Mouse (Mus musculus): ENCODE measurements around the gene Smco3. TPM values are rescaled to one million over a fixed set of nuclear protein-coding genes. Genes with fewer than 3 reads are reported as not detected.
"Not testable (repeated sequence)": the region's sequence is repeated elsewhere in the genome, so short reads cannot be mapped to it uniquely, and the experiment has no call there.

The Smco3 gene
- polyA plus RNA-seq, 1 experiment = 0.05 TPM

- Histone ChIP-seq H3K4me1 (ENCODE audit: control insufficient read depth, insufficient read depth, low read length) (no peaks in the 10 kb centered on the region), H3K4me3 (replicated peaks; ENCODE audit: extremely low read depth, low read depth, low read length) (peak within 1 kb of the TSS; percentile 99)
- WGBS = under 1% methylated on average over 50 of the region's 50 CpGs
- TF ChIP-seq CTCF (IDR thresholded peaks at IDR 0.05; ENCODE audit: insufficient read depth, low read length) (no peak), POLR2A (IDR thresholded peaks at IDR 0.05; ENCODE audit: borderline replicate concordance, extremely low read depth, low read depth, low read length) (peak; percentile 98)
- peak; percentile 99 for DNase-seq
Measured at GRCm38 (mm10) chr6:136803739-136804633, 31.3 kb downstream of the Smco3 start, which contains the start of gene Hist4h4. TSS of gene Hist4h4 (minus strand) at chr6:136804415.

- DNase-seq = no peak
- peak overlapping the region; percentile 7 for H3K4me3 ChIP-seq (replicated peaks; ENCODE audit: extremely low read depth, low read depth, low read length)
- no peak for TF ChIP-seq CTCF (IDR thresholded peaks at IDR 0.05; ENCODE audit: insufficient read depth, low read length)
- 12% methylated on average over 12 of the region's 12 CpGs for WGBS
- no peaks in the 10 kb centered on the region for H3K4me1 ChIP-seq (ENCODE audit: control insufficient read depth, insufficient read depth, low read length)
Measured at GRCm38 (mm10) chr6:136803093-136803738, 32.0 kb downstream of the Smco3 start.

- DNase-seq = no peak
- no peaks in the 10 kb centered on the region for H3K4me1 ChIP-seq (ENCODE audit: control insufficient read depth, insufficient read depth, low read length)
- 71% methylated on average over 6 of the region's 6 CpGs for WGBS
- H3K4me3 ChIP-seq (replicated peaks; ENCODE audit: extremely low read depth, low read depth, low read length) = no peak overlapping the region
- TF ChIP-seq CTCF (IDR thresholded peaks at IDR 0.05; ENCODE audit: insufficient read depth, low read length) (no peak), POLR2A (IDR thresholded peaks at IDR 0.05; ENCODE audit: borderline replicate concordance, extremely low read depth, low read depth, low read length) (no peak)
Measured at GRCm38 (mm10) chr6:136801274-136801673, 34.0 kb downstream of the Smco3 start.

DNA sequence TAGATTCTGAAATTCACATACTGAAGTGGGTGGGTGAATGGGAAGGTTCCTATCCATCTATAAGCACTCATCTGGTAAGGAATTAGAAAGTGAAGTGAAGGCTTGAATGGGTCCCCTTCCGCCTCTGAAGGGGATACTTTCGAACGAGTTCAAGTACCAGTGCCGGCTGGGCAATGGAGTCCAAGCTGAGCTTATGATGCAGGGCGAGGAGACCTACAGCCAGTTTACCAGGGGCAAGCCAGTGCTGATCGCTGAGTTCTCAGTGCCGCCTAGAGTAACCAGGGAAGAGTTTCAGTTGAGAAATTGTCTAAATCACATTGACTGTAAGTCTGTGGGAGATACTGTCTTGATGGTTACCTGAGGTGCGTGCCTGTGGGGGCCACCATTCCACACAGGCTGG, 34.5 kb downstream of the Smco3 start:
- no peaks in the 10 kb centered on the region for H3K4me1 ChIP-seq (ENCODE audit: control insufficient read depth, insufficient read depth, low read length)
- no peak overlapping the region for H3K4me3 ChIP-seq (replicated peaks; ENCODE audit: extremely low read depth, low read depth, low read length)
- DNase-seq = no peak
- 84% methylated on average over 8 of the region's 8 CpGs for WGBS
- TF ChIP-seq POLR2A (IDR thresholded peaks at IDR 0.05; ENCODE audit: borderline replicate concordance, extremely low read depth, low read depth, low read length) (no peak), CTCF (IDR thresholded peaks at IDR 0.05; ENCODE audit: insufficient read depth, low read length) (no peak)

GRCm38 (mm10) chr6:136797874-136798693, 37.2 kb downstream of the Smco3 start:
- DNase-seq; H3K4me1 ChIP-seq (ENCODE audit: control insufficient read depth, insufficient read depth, low read length); H3K4me3 ChIP-seq (replicated peaks; ENCODE audit: extremely low read depth, low read depth, low read length): not testable (repeated sequence)
- WGBS = 83% methylated on average over 3 of the region's 3 CpGs

DNA sequence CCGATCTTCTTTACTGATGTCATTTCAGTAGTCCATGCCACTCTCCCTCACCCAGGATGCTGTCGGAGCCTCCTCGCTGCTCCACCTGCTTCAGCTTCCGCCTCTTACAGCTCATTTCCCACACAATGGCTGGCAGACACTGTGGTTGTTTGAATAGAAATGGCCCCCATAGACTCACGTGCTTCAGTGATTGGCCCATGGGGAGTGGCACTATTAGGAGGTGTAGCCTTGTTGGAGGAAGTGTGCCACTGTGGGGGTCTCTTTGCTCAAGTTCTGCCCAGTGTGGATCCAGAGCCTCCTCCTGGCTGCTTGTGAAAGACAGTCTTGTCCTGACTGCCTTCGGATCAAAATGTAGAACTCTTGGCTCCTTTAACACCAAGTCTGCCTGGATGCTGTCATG, 39.4 kb downstream of the Smco3 start:
- H3K4me3 ChIP-seq (replicated peaks; ENCODE audit: extremely low read depth, low read depth, low read length) = no peak overlapping the region
- no peak for TF ChIP-seq POLR2A (IDR thresholded peaks at IDR 0.05; ENCODE audit: borderline replicate concordance, extremely low read depth, low read depth, low read length)
- no peak for TF ChIP-seq CTCF (IDR thresholded peaks at IDR 0.05; ENCODE audit: insufficient read depth, low read length)
- 67% methylated on average over 6 of the region's 6 CpGs for WGBS
- DNase-seq = no peak
- H3K4me1 ChIP-seq (ENCODE audit: control insufficient read depth, insufficient read depth, low read length) = peaks cover 5% of the 10 kb centered on the region

DNA sequence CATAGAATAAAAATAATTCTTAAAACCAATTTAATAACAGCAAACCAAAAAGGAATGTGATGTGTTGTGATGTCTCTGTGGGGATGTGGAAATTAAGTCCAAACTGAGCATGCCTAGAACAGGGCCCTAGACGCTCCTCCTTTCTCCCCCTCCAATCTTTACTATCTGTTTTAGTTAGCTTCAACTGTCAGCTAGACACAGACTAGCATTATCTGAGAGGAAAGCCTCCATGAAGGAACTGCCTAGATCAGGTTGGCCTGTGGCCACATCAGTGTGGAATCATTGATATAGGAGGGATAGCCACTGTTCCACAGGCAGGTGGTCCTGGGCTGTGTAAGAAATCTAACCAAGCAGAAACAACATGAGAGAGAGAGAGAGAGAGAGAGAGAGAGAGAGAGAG, 40.1 kb downstream of the Smco3 start:
- no peak for DNase-seq
- TF ChIP-seq POLR2A (IDR thresholded peaks at IDR 0.05; ENCODE audit: borderline replicate concordance, extremely low read depth, low read depth, low read length) (no peak), CTCF (IDR thresholded peaks at IDR 0.05; ENCODE audit: insufficient read depth, low read length) (no peak)
- Histone ChIP-seq H3K4me3 (replicated peaks; ENCODE audit: extremely low read depth, low read depth, low read length) (no peak overlapping the region), H3K4me1 (ENCODE audit: control insufficient read depth, insufficient read depth, low read length) (peaks cover 5% of the 10 kb centered on the region)
- WGBS = 74% methylated on average over 1 of the region's 1 CpGs

DNA sequence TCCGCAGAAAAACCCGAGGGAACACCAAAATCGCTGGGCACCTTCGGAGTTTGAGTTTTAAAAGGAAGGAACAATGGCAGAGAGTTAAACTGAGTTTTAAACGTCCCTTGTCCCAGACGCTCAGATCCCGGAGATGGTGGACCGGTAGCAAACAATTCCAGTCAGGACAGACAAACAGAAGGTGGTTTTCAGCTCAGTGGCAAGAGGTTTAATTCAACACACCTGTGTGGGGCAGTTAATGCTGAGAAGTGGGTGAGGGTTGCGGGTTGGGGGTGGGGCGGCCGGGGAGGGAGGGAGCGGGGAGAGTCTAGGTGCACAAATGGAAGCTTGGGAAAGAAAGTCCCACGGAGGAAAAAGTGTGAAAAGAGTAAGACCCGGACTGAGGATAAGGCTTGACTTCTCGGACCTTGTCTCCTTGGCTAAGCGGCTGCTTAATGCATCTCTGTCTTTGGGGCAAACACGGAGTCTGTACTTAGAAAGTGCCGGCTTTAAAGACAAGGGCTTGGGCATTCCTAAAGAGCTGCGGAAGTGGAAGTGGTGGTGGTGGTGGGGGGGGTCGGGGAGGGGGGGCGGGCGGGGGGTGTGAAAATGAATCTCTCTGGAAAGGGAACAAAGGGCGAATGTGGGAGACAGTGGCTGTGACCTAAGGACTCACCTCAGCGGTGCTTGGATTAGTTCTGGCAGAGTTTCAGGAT, 41.3 kb downstream of the Smco3 start:
- Histone ChIP-seq H3K4me3 (replicated peaks; ENCODE audit: extremely low read depth, low read depth, low read length) (peak overlapping the region; percentile 23), H3K4me1 (ENCODE audit: control insufficient read depth, insufficient read depth, low read length) (peaks cover 5% of the 10 kb centered on the region)
- TF ChIP-seq CTCF (IDR thresholded peaks at IDR 0.05; ENCODE audit: insufficient read depth, low read length) (no peak), POLR2A (IDR thresholded peaks at IDR 0.05; ENCODE audit: borderline replicate concordance, extremely low read depth, low read depth, low read length) (no peak)
- no peak for DNase-seq
- under 1% methylated on average over 24 of the region's 24 CpGs for WGBS

All from lung, adult 2 months (tissue).